Mouse (Mus musculus) heart, postnatal 14 days (tissue): ENCODE measurements around the gene Pakap. TPM values are rescaled to one million over a fixed set of nuclear protein-coding genes. Genes with fewer than 3 reads are reported as not detected.
A peak's percentile ranks its signal among the peaks of the same experiment; 100 is the strongest.

ENCODE experiments used
- DNase-seq, 2 experiments: peaks; one replicate each; pipeline ENCODE4 v3.0.0; 2021 to 2022
- intact Hi-C: fragments of 180-260 bp; cut with DNase I; formaldehyde crosslinking; loops from one replicate; pipeline ENCODE4 v1.15.1; 2025
- total RNA-seq, 2 experiments: library from RNA; stranded (reverse); gene quantifications; 2 replicates each; pipeline ENCODE4 v1.2.3; 2021

Pakap gene
- total RNA-seq, 2 experiments from 2014 or later: 40.0 to 46.5 TPM

- no peak for DNase-seq
- intact Hi-C loops: no loop called here
Observed at GRCm38 (mm10) chr4:57743325-57743929, 175.4 kb downstream of the Pakap start.

GRCm38 (mm10) chr4:57750651-57751050 lies 182.7 kb downstream of the Pakap start:
- DNase-seq: no peak
- intact Hi-C loops: no loop called here

- no peak for DNase-seq
- intact Hi-C loops: no loop called here
Observed at GRCm38 (mm10) chr4:57751054-57751453, 183.1 kb downstream of the Pakap start.

- no peak for DNase-seq
- intact Hi-C loops: no loop called here
Observed at GRCm38 (mm10) chr4:57751566-57751965, 183.6 kb downstream of the Pakap start.

GRCm38 (mm10) chr4:57755085-57755484 lies 187.1 kb downstream of the Pakap start:
- intact Hi-C loops: no loop called here
- no peak for DNase-seq

GRCm38 (mm10) chr4:57757997-57758396 lies 190.0 kb downstream of the Pakap start:
- intact Hi-C loops: no loop called here
- DNase-seq: no peak

GRCm38 (mm10) chr4:57762424-57762823 lies 194.4 kb downstream of the Pakap start:
- no peak for DNase-seq

GRCm38 (mm10) chr4:57764392-57764791 lies 196.4 kb downstream of the Pakap start:
- intact Hi-C loops: no loop called here
- no peak for DNase-seq

More at GRCm38 (mm10) chr4:57762424-57762823, 194.4 kb downstream of the Pakap start:
- intact Hi-C loops: no loop called here

- intact Hi-C loops: no loop called here
Observed at GRCm38 (mm10) chr4:57764926-57765325, 196.9 kb downstream of the Pakap start.

GRCm38 (mm10) chr4:57765806-57766205 lies 197.8 kb downstream of the Pakap start:
- intact Hi-C loops: no loop called here
- DNase-seq: no peak

More at GRCm38 (mm10) chr4:57764926-57765325, 196.9 kb downstream of the Pakap start:
- DNase-seq: no peak

GRCm38 (mm10) chr4:57769007-57769406 lies 201.0 kb downstream of the Pakap start:
- intact Hi-C loops: no loop called here

GRCm38 (mm10) chr4:57770185-57770823 lies 202.3 kb downstream of the Pakap start:
- intact Hi-C loops: no loop called here
- no peak for DNase-seq

More at GRCm38 (mm10) chr4:57769007-57769406, 201.0 kb downstream of the Pakap start:
- DNase-seq: no peak

- intact Hi-C loops: no loop called here
- DNase-seq: no peak
Observed at GRCm38 (mm10) chr4:57771558-57772219, 203.7 kb downstream of the Pakap start.

- intact Hi-C loops: no loop called here
- peak; percentile 57 to 66 for DNase-seq
Observed at GRCm38 (mm10) chr4:57772851-57773510, 205.0 kb downstream of the Pakap start.

- DNase-seq: no peak
- intact Hi-C loops: no loop called here
Observed at GRCm38 (mm10) chr4:57774517-57774916, 206.5 kb downstream of the Pakap start.

- DNase-seq: no peak
- intact Hi-C loops: no loop called here
Observed at GRCm38 (mm10) chr4:57775582-57775981, 207.6 kb downstream of the Pakap start.

- no peak for DNase-seq
- intact Hi-C loops: loop anchor here (5.0 kb wide), 1 partner anchor 82 kb away; no protein-coding TSS in a partner anchor
Observed at GRCm38 (mm10) chr4:57780403-57780802, 212.4 kb downstream of the Pakap start.

- intact Hi-C loops: loop anchor here (5.0 kb wide), 1 partner anchor 81 kb away; no protein-coding TSS in a partner anchor
- DNase-seq: no peak
Observed at GRCm38 (mm10) chr4:57780833-57781641, 213.1 kb downstream of the Pakap start.

GRCm38 (mm10) chr4:57781994-57782393 lies 214.0 kb downstream of the Pakap start:
- peak; percentile 77 to 81 for DNase-seq
- intact Hi-C loops: loop anchor here (2.0 to 5.0 kb wide), 3 partner anchors 65 to 109 kb away; no protein-coding TSS in a partner anchor
